Mouse (Mus musculus): ENCODE measurements at regions not wholly inside any gene's neighbourhood (a gene's known extent, or its start where the extent isn't known, plus 50 kb on each side); places are given as distances from the start of the nearest gene placed in this dataset.

DNA sequence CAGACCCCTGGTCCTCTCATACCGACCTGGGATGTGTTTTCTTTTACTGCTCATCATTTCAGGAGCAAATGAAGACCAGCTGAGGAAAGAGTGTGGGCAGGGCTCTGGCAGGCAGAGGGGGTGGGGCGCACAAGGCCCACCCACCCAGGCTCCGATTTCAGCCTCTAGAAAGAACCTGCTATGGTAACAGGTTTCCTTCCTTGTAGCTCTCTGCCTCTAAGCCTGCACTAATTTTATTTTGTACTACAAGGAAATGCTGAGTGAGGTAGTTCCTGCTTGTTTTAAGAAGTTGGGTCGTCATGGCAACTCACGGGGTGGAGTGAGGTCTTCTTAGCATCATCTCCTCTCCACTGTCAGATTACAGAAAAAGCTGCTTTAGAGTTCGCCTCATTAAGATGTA is 69.4 kb upstream of the Vps8 start:
- TF ChIP-seq CTCF (IDR thresholded peaks at IDR 0.05; ENCODE audit: borderline replicate concordance, extremely low read depth, insufficient read depth, insufficient read length) (no peak), POLR2A (IDR thresholded peaks at IDR 0.05; ENCODE audit: borderline replicate concordance, extremely low read depth, insufficient read depth, insufficient read length, poor library complexity, severe bottlenecking) (no peak)
